Mouse (Mus musculus): ENCODE results near the gene Zfp729b. TPM values are rescaled to one million over a fixed set of nuclear protein-coding genes. Genes with fewer than 3 reads are reported as not detected.

The Zfp729b gene
- 0.32 and 0.34 TPM in 2 replicates for polyA plus RNA-seq (2012; rRNA removed)

- Histone ChIP-seq H3K27ac (ENCODE audit: control insufficient read depth, insufficient read depth, low read depth, low read length) (peak within 1 kb of the TSS; percentile 68), H3K36me3 (ENCODE audit: control insufficient read depth, insufficient read depth, low read length) (no peaks in the 10 kb centered on the region), H3K27me3 (ENCODE audit: control insufficient read depth, insufficient read depth, low read length) (no peaks in the 10 kb centered on the region), H3K4me1 (ENCODE audit: control insufficient read depth, insufficient read depth, low read length) (peaks cover 2% of the 10 kb centered on the region; the same call in 1 of the 2 replicates), H3K4me3 (ENCODE audit: control insufficient read depth, low read depth, low read length) (peak within 1 kb of the TSS; percentile 99)
- TF ChIP-seq CTCF (IDR thresholded peaks at IDR 0.05; ENCODE audit: control insufficient read depth, insufficient read depth, insufficient replicate concordance, low read depth, low read length): no peak
Measured at GRCm38 (mm10) chr13:67609066-67609876, at the start of gene Zfp729b. Zfp729b (minus strand) TSS chr13:67609707.

- TF ChIP-seq POLR2A (IDR thresholded peaks at IDR 0.05; ENCODE audit: control insufficient read depth, low read depth, low read length): no peak
- TF ChIP-seq CTCF (IDR thresholded peaks at IDR 0.05; ENCODE audit: control insufficient read depth, insufficient read depth, insufficient replicate concordance, low read depth, low read length): no peak
- Histone ChIP-seq H3K27ac (ENCODE audit: control insufficient read depth, insufficient read depth, low read depth, low read length) (no peak overlapping the region), H3K4me1 (ENCODE audit: control insufficient read depth, insufficient read depth, low read length) (no peaks in the 10 kb centered on the region), H3K27me3 (ENCODE audit: control insufficient read depth, insufficient read depth, low read length) (no peaks in the 10 kb centered on the region), H3K36me3 (ENCODE audit: control insufficient read depth, insufficient read depth, low read length) (no peaks in the 10 kb centered on the region), H3K4me3 (ENCODE audit: control insufficient read depth, low read depth, low read length) (no peak overlapping the region)
Measured at GRCm38 (mm10) chr13:67652496-67652895, 43.0 kb upstream of the Zfp729b start.

- Histone ChIP-seq H3K27ac (ENCODE audit: control insufficient read depth, insufficient read depth, low read depth, low read length) (peak within 1 kb of the TSS; percentile 15; the same call in 1 of the 2 replicates), H3K4me3 (ENCODE audit: control insufficient read depth, low read depth, low read length) (peak within 1 kb of the TSS; percentile 92)
- TF ChIP-seq CTCF (IDR thresholded peaks at IDR 0.05; ENCODE audit: control insufficient read depth, insufficient read depth, insufficient replicate concordance, low read depth, low read length) (no peak), POLR2A (IDR thresholded peaks at IDR 0.05; ENCODE audit: control insufficient read depth, low read depth, low read length) (no peak)
Measured at GRCm38 (mm10) chr13:67637294-67638007, 27.9 kb upstream of the Zfp729b start, which contains the start of the genes Gm49345 and Zfp729a. Gm49345 (minus strand) TSS chr13:67637769. Zfp729a (minus strand) TSS chr13:67637791.

GRCm38 (mm10) chr13:67610108-67610507, 601 bp upstream of the Zfp729b start:
- Histone ChIP-seq H3K36me3 (ENCODE audit: control insufficient read depth, insufficient read depth, low read length) (no peaks in the 10 kb centered on the region), H3K27me3 (ENCODE audit: control insufficient read depth, insufficient read depth, low read length) (no peaks in the 10 kb centered on the region), H3K27ac (ENCODE audit: control insufficient read depth, insufficient read depth, low read depth, low read length) (no peak overlapping the region), H3K4me3 (ENCODE audit: control insufficient read depth, low read depth, low read length) (no peak overlapping the region), H3K4me1 (ENCODE audit: control insufficient read depth, insufficient read depth, low read length) (peaks cover 2% of the 10 kb centered on the region; the same call in 1 of the 2 replicates)
- TF ChIP-seq CTCF (IDR thresholded peaks at IDR 0.05; ENCODE audit: control insufficient read depth, insufficient read depth, insufficient replicate concordance, low read depth, low read length): no peak
- no peak for TF ChIP-seq POLR2A (IDR thresholded peaks at IDR 0.05; ENCODE audit: control insufficient read depth, low read depth, low read length)

More at GRCm38 (mm10) chr13:67637294-67638007, 27.9 kb upstream of the Zfp729b start, which contains the start of the genes Gm49345 and Zfp729a:
- Histone ChIP-seq H3K4me1 (ENCODE audit: control insufficient read depth, insufficient read depth, low read length) (peaks cover 3% of the 10 kb centered on the region), H3K27me3 (ENCODE audit: control insufficient read depth, insufficient read depth, low read length) (no peaks in the 10 kb centered on the region), H3K36me3 (ENCODE audit: control insufficient read depth, insufficient read depth, low read length) (no peaks in the 10 kb centered on the region)

- no peak overlapping the region for H3K4me3 ChIP-seq (ENCODE audit: control insufficient read depth, low read depth, low read length)
- no peaks in the 10 kb centered on the region for H3K4me1 ChIP-seq (ENCODE audit: control insufficient read depth, insufficient read depth, low read length)
- TF ChIP-seq CTCF (IDR thresholded peaks at IDR 0.05; ENCODE audit: control insufficient read depth, insufficient read depth, insufficient replicate concordance, low read depth, low read length) (no peak), POLR2A (IDR thresholded peaks at IDR 0.05; ENCODE audit: control insufficient read depth, low read depth, low read length) (no peak)
- no peaks in the 10 kb centered on the region for H3K27me3 ChIP-seq (ENCODE audit: control insufficient read depth, insufficient read depth, low read length)
- H3K27ac ChIP-seq (ENCODE audit: control insufficient read depth, insufficient read depth, low read depth, low read length): no peak overlapping the region
- no peaks in the 10 kb centered on the region for H3K36me3 ChIP-seq (ENCODE audit: control insufficient read depth, insufficient read depth, low read length)
Measured at GRCm38 (mm10) chr13:67572591-67573189, 36.8 kb downstream of the Zfp729b start.

- TF ChIP-seq CTCF (IDR thresholded peaks at IDR 0.05; ENCODE audit: control insufficient read depth, insufficient read depth, insufficient replicate concordance, low read depth, low read length): no peak
- TF ChIP-seq POLR2A (IDR thresholded peaks at IDR 0.05; ENCODE audit: control insufficient read depth, low read depth, low read length): no peak
- Histone ChIP-seq H3K27me3 (ENCODE audit: control insufficient read depth, insufficient read depth, low read length) (no peaks in the 10 kb centered on the region), H3K36me3 (ENCODE audit: control insufficient read depth, insufficient read depth, low read length) (no peaks in the 10 kb centered on the region), H3K4me3 (ENCODE audit: control insufficient read depth, low read depth, low read length) (peak within 1 kb of the TSS; percentile 98), H3K4me1 (ENCODE audit: control insufficient read depth, insufficient read depth, low read length) (peaks cover 2% of the 10 kb centered on the region; the same call in 1 of the 2 replicates), H3K27ac (ENCODE audit: control insufficient read depth, insufficient read depth, low read depth, low read length) (peak within 1 kb of the TSS; percentile 90)
Measured at GRCm38 (mm10) chr13:67553730-67554129, 55.8 kb downstream of the Zfp729b start, which contains the start of gene Zfp748. Zfp748 (minus strand) TSS chr13:67553830.
